Mouse (Mus musculus) limb, embryonic 14.5 days (tissue): ENCODE results near the gene Gm28051. TPM values are rescaled to one million over a fixed set of nuclear protein-coding genes. Genes with fewer than 3 reads are reported as not detected.
A peak's percentile ranks its signal among the peaks of the same experiment; 100 is the strongest.

Experiments used
- ATAC-seq: fragments of 200-750 bp; cut with Nextera tagmentation; 2 replicates; pipeline ENCODE4 v1.8.0; 2017; ENCODE audit warnings: low read depth, moderate number of reproducible peaks, moderate TSS enrichment; ENCODE audit not compliant: low FRiP score
- DNase-seq: peaks from one replicate; pipeline ENCODE4 v3.0.0-alpha.2; 2015; ENCODE audit warnings: low spot score
- H3K27ac ChIP-seq: fragments of 300-500 bp; sonication (generic); replicated peaks from 2 replicates; pipeline ENCODE4 v1.5.1; 2014; ENCODE audit warnings: low read depth, mild to moderate bottlenecking, low read length, moderate library complexity, mixed read lengths
- H3K27me3 ChIP-seq: fragments of 300-500 bp; sonication (generic); 2 replicates; pipeline ENCODE4 v1.6.1; 2014; ENCODE audit warnings: low read length, mixed read lengths; ENCODE audit not compliant: control insufficient read depth, insufficient read depth
- H3K36me3 ChIP-seq: fragments of 300-500 bp; sonication (generic); 2 replicates; pipeline ENCODE4 v1.6.1; 2014; ENCODE audit warnings: mild to moderate bottlenecking, low read length, moderate library complexity, mixed read lengths; ENCODE audit not compliant: control insufficient read depth, insufficient read depth
- H3K4me1 ChIP-seq: fragments of 300-500 bp; sonication (generic); 2 replicates; pipeline ENCODE4 v1.6.1; 2014; ENCODE audit warnings: antibody characterized with exemption, low read length, mixed read lengths; ENCODE audit not compliant: control insufficient read depth, insufficient read depth
- H3K4me2 ChIP-seq: fragments of 300-500 bp; sonication (generic); replicated peaks from 2 replicates; pipeline ENCODE4 v1.6.1; 2014; ENCODE audit warnings: low read depth, mild to moderate bottlenecking, low read length, moderate library complexity; ENCODE audit not compliant: severe bottlenecking
- H3K4me3 ChIP-seq: fragments of 300-500 bp; sonication (generic); replicated peaks from 2 replicates; pipeline ENCODE4 v1.5.1; 2014; ENCODE audit warnings: low read length
- H3K9ac ChIP-seq: fragments of 300-500 bp; sonication (generic); 2 replicates; pipeline ENCODE4 v1.6.1; 2014; ENCODE audit warnings: mild to moderate bottlenecking, low read depth, low read length, moderate library complexity; ENCODE audit not compliant: severe bottlenecking
- H3K9me3 ChIP-seq: fragments of 300-500 bp; sonication (generic); 2 replicates; pipeline ENCODE4 v1.6.1; 2016; ENCODE audit warnings: low read length; ENCODE audit not compliant: control insufficient read depth
- POLR2A ChIP-seq: fragments of 200-500 bp; IDR thresholded peaks from 2 replicates; pipeline ENCODE4 v1.8.0; 2012; ENCODE audit warnings: inconsistent platforms, mild to moderate bottlenecking, moderate library complexity, borderline replicate concordance; ENCODE audit not compliant: insufficient read depth, insufficient read length; ENCODE audit errors: extremely low read depth
- WGBS: fragments of 180-500 bp; shearing (Covaris S2); extraction: QIAGEN DNeasy Blood & Tissue Kit; methylation state at CpG from one replicate; pipeline ENCODE4 v1.1.7; 2014; 5-methylcytosine and 5-hydroxymethylcytosine counted together
- polyA plus RNA-seq, 2 experiments: library from polyadenylated mRNA; depleted of rRNA in 1 of 2; stranded (reverse) in 1 of 2; unstranded in 1 of 2; fragments of >200 nt; fragmentation: Nextera tagmentation in 1 of 2; extraction: Ambion mirVana in 1 of 2; gene quantifications; 2 replicates each; pipeline versions ENCODE4 v1.2.1 to v1.2.3; 2012 to 2014

The Gm28051 gene
- polyA plus RNA-seq, 2 experiments, result not detected

DNA sequence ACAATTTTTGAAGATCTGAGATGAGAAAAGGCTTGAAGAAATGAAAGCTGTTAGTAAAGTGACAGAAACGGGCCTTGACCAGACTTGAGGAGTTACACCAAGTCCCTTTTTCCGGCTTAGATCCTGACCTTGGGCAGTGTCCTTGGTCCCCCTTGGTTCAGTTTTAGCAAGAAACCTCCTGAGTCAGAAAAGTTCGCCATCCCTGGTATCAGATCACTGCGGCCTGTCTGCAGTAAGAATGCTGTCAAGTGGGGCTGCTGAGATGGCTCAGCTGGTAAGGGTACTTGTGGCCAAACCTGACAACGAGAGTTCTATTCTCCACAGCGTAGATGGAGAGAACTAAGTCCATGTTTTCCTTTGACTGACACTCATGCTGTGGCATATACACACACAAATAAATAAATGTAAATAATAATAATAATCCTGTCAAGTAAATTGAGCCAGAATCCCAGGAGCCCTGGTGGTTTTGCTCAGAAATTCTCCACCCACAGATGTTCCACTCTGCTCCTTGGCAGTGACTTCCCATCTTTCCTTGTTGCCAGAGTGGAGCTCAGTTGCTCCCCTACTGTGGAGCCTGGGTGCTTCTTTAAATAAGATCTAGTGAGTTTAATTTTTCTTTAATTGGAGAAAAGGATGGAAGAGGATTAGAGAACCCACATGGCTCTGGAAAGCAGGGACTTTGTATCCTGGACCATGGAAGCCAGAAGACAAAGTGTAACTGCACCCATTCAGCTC is 51.5 kb downstream of the Gm28051 start:
- H3K9ac ChIP-seq, result no peak overlapping the region
- DNase-seq (no peak), ATAC-seq (no peak)
- no peak overlapping the region for H3K4me3 ChIP-seq
- no peaks in the 10 kb centered on the region for H3K36me3 ChIP-seq
- no peak overlapping the region for H3K27ac ChIP-seq
- H3K9me3 ChIP-seq, result no peaks in the 10 kb centered on the region
- no peaks in the 10 kb centered on the region for H3K27me3 ChIP-seq
- H3K4me1 ChIP-seq, result peaks cover 20% of the 10 kb centered on the region
- 70% methylated on average over 6 of the region's 6 CpGs for WGBS
- TF ChIP-seq POLR2A, result no peak
- no peak overlapping the region for H3K4me2 ChIP-seq

DNA sequence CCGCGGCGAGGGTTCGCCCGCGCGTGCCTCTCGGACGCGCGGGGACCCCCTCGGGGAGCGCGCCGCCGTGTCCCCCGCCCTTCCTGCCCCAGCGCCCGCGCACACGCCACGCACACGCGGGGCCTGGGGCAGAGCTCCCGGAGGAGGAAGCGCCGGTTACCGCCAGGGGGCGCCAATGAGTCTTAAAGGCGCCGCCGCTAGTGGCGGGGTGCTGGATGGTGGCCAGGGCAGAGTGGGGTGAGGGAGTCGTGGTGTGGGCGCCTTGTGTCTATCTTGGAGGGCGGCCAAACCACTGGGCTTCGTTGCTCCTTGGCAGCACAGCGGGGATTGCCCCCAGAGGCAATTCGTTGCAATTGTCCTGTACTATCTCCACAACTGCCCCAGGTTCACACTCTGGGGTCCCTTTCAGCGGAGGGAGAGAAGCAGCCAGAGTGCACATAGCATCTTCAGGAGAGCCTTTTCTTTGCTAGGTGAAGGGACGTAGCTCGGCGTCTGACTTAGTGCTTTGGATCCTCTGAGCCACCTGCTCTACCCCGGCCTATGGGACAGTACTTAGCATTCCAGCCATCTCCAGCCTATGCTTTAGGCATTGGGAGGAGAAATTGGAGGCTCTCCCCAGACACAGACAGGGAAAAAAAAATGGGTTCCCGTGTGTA is 52.2 kb downstream of the Gm28051 start:
- WGBS, result 3% methylated on average over 34 of the region's 45 CpGs
- Histone ChIP-seq H3K27ac (peak overlapping the region; percentile 70; the same call in 1 of the 2 replicates), H3K9ac (peak overlapping the region; percentile 87), H3K9me3 (no peaks in the 10 kb centered on the region), H3K36me3 (no peaks in the 10 kb centered on the region), H3K4me2 (peak overlapping the region; percentile 94), H3K27me3 (no peaks in the 10 kb centered on the region), H3K4me1 (peaks cover 23% of the 10 kb centered on the region), H3K4me3 (peak overlapping the region; percentile 75)
- 0 out of 2 replicates have a peak, but pooled peaks have one; percentile 12 for TF ChIP-seq POLR2A
- peak; percentile 76 for DNase-seq
- ATAC-seq, result peak; percentile 77

DNA sequence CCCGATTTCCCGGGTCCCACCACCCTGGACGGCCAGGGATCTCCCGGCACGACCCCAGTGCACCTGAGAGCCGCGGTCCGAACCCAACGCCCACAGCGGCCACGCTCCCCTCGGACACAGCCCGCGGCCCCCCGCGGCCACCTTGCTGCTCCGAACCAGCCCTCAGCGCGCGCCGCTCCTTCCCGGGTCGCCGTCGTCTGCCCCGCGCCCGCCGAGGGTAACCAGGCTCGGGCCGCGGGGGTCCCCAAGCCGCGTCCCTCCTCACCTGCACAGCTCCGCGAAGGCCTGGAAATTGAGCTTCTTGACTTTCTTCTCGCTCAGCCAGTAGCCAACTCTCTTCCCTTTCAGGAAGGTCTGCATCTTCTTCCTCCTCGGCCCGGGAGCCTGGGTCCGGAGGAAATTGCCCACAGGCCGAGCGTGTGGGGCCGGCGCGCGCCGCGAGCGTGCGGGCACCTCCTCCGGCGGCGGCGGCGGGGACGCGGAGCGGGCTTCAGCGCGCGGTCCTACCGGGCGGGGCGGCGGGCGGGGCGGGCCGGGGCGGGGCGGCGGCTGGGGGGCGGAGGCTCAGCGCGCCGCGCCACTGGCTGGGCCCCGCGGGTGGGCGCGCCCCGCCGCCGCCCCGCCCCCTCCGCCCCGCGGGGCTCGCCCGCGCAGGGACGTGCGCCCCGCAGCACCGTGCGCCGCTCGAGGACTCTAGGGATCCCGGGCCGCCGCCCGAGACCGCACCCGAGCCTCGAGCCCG is 52.9 kb downstream of the Gm28051 start, which contains the start of gene Itpk1:
TSS of gene Itpk1 (minus strand) at position 474 of the 742 bp plus-strand sequence.
- Histone ChIP-seq H3K4me2 (peak within 1 kb of the TSS; percentile 94), H3K9me3 (no peaks in the 10 kb centered on the region), H3K9ac (peak within 1 kb of the TSS; percentile 87), H3K4me3 (peak within 1 kb of the TSS; percentile 75), H3K36me3 (no peaks in the 10 kb centered on the region), H3K4me1 (peaks cover 28% of the 10 kb centered on the region), H3K27ac (peak within 1 kb of the TSS; percentile 70; the same call in 1 of the 2 replicates), H3K27me3 (no peaks in the 10 kb centered on the region)
- no peak for TF ChIP-seq POLR2A
- DNase-seq (peak; percentile 38), ATAC-seq (peak; percentile 91)
- WGBS, result under 1% methylated on average over 29 of the region's 105 CpGs

DNA sequence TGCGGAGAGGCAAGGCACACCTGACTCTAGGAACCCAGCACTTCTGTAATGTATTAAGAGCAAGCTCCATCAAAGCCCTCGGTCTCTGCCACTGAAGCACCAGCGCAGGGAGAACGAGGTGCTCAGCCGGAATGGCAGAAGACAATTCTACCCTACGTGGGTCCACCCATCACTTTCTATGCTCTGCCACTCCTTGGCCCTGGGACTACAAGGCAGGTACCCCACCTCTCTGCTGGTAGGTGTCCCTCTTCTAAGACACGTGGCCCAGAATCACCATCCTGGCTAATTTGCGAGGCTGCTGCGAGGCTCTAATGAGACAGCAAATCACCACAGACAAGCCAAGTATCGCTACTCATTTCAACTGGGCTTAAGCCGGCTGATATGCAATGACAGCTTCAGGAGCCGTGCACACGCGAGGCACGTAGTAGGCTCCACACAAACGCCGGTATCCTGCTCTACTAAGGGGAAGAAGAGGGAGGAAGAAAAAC is 53.6 kb downstream of the Gm28051 start:
- peaks cover 35% of the 10 kb centered on the region for H3K4me1 ChIP-seq

DNA sequence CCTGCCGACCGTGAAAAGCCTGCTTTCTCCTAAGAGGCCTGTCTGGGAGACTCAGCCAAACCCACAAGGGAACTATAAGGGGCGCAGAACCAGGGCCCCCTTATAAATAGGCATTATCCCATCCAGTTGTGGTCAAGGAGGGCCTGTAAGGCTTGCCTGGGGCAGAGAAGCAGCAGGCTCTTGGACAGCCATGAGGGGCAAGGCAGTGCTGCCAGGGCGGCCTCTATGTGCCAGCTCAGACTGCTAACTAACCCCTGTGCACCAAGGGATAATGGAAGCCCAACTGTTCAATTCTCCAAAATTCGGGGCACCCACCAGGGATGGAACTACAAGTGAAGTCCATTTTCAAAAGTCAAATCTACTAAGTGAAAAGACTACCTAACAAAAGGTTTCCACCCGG is 54.1 kb downstream of the Gm28051 start:
- DNase-seq (no peak), ATAC-seq (no peak)
- H3K27ac ChIP-seq, result no peak overlapping the region
- no peaks in the 10 kb centered on the region for H3K36me3 ChIP-seq
- peak overlapping the region; percentile 87 for H3K9ac ChIP-seq
- WGBS, result 39% methylated on average over 6 of the region's 6 CpGs
- H3K9me3 ChIP-seq, result no peaks in the 10 kb centered on the region
- peaks cover 40% of the 10 kb centered on the region for H3K4me1 ChIP-seq
- peak overlapping the region; percentile 94 for H3K4me2 ChIP-seq
- no peaks in the 10 kb centered on the region for H3K27me3 ChIP-seq
- no peak for TF ChIP-seq POLR2A
- peak overlapping the region; percentile 75 for H3K4me3 ChIP-seq

More for the DNA sequence above, 53.6 kb downstream of the Gm28051 start:
- no peaks in the 10 kb centered on the region for H3K36me3 ChIP-seq
- 6% methylated on average over 17 of the region's 17 CpGs for WGBS
- DNase-seq (no peak), ATAC-seq (no peak)
- H3K9ac ChIP-seq, result peak overlapping the region; percentile 87
- H3K4me3 ChIP-seq, result peak overlapping the region; percentile 75
- H3K4me2 ChIP-seq, result peak overlapping the region; percentile 94
- TF ChIP-seq POLR2A, result no peak
- no peak overlapping the region for H3K27ac ChIP-seq
- H3K9me3 ChIP-seq, result no peaks in the 10 kb centered on the region
- H3K27me3 ChIP-seq, result no peaks in the 10 kb centered on the region
